Mouse (Mus musculus) embryonic facial prominence, embryonic 13.5 days (tissue): Measurements from ENCODE around the gene Atg13. TPM values are rescaled to one million over a fixed set of nuclear protein-coding genes. Genes with fewer than 3 reads are reported as not detected.

Experiments
- ATAC-seq: fragments of 200-750 bp; cut with Nextera tagmentation; 2 replicates; pipeline ENCODE4 v1.8.0; 2017; ENCODE audit warnings: low read depth; ENCODE audit not compliant: insufficient number of reproducible peaks, insufficient read depth, low FRiP score, low TSS enrichment
- H3K27ac ChIP-seq: fragments of 300-500 bp; sonication (generic); 2 replicates; pipeline ENCODE4 v1.5.1; 2015; ENCODE audit warnings: moderate library complexity, mild to moderate bottlenecking, inconsistent platforms
- H3K27me3 ChIP-seq: fragments of 300-500 bp; sonication (generic); 2 replicates; pipeline ENCODE4 v1.6.1; 2015; ENCODE audit warnings: mild to moderate bottlenecking, inconsistent platforms
- H3K36me3 ChIP-seq: fragments of 300-500 bp; sonication (generic); 2 replicates; pipeline ENCODE4 v1.6.1; 2015; ENCODE audit warnings: mild to moderate bottlenecking, inconsistent platforms
- H3K4me1 ChIP-seq: fragments of 300-500 bp; sonication (generic); 2 replicates; pipeline ENCODE4 v1.6.1; 2015; ENCODE audit warnings: inconsistent platforms
- H3K4me2 ChIP-seq: fragments of 300-500 bp; sonication (generic); 2 replicates; pipeline ENCODE4 v1.6.1; 2015; ENCODE audit warnings: moderate library complexity, mild to moderate bottlenecking, inconsistent platforms
- H3K4me3 ChIP-seq: fragments of 300-500 bp; sonication (generic); 2 replicates; pipeline ENCODE4 v1.5.1; 2015; ENCODE audit warnings: mild to moderate bottlenecking, inconsistent platforms
- H3K9ac ChIP-seq: fragments of 300-500 bp; sonication (generic); 2 replicates; pipeline ENCODE4 v1.6.1; 2015; ENCODE audit warnings: mild to moderate bottlenecking, inconsistent platforms
- H3K9me3 ChIP-seq: fragments of 300-500 bp; sonication (generic); 2 replicates; pipeline ENCODE4 v1.6.1; 2016; ENCODE audit warnings: inconsistent platforms
- WGBS: fragments of 180-500 bp; shearing (Covaris S2); methylation state at CpG from one replicate; pipeline ENCODE4 v1.1.7; 2015; ENCODE audit warnings: mixed read lengths; 5-methylcytosine and 5-hydroxymethylcytosine counted together
- polyA plus RNA-seq: library from polyadenylated mRNA; unstranded; fragments of >200 nt; fragmentation: Nextera tagmentation; extraction: Ambion mirVana; gene quantifications from 2 replicates; pipeline ENCODE4 v1.2.1, GENCODE M21; 2015

The Atg13 gene
- polyA plus RNA-seq, 1 experiment from 2014 or later, result 28.5 TPM

DNA sequence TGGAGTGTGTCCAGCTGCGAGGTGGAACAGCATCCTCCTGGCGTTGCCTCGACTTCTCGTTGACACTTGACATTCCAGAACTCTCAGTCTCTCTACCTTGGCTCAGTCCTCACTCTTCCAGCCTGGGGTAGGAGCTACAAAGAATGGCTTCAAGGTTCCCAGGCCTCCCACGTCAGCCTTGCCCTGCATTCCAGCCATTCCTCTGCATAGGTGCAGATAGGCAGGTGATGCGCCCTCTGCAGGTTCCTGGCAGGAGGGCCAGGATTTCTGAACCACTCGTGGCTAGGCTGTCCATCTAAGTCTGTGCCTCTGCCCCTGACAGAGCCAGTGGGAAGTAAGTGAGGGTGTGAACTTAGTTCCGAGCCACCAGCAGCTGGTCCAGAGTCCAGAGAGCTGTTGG is 53.6 kb downstream of the Atg13 start:
- peaks cover 86% of the 10 kb centered on the region for H3K36me3 ChIP-seq
- H3K4me2 ChIP-seq, result no peak overlapping the region
- no peak overlapping the region for H3K9ac ChIP-seq
- no peak overlapping the region for H3K27ac ChIP-seq
- H3K9me3 ChIP-seq, result no peaks in the 10 kb centered on the region
- no peak for ATAC-seq
- WGBS, result 68% methylated on average over 8 of the region's 8 CpGs
- no peaks in the 10 kb centered on the region for H3K27me3 ChIP-seq
- 0 out of 2 replicates have a peak, but pooled peaks cover 2% of the 10 kb centered on the region for H3K4me1 ChIP-seq
- H3K4me3 ChIP-seq, result no peak overlapping the region

DNA sequence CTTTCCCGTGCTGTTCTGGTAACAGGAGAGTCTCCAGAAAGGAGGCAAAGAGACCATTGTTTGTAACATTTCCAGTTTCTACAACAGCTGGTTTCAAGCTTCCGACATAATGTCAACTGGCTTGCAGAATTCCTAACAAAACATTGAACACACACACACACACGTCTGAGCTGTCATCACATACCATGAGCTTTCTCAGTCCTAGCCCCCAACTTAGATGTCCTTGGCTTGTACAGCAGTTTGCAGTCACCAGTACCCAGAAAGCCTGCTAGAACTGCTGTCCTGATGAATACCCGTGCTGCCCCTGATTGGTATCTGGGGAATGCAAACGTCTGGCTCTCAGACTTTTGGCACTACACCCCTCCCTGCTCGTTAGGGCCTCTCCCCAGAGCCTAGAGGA is 54.5 kb downstream of the Atg13 start:
- Histone ChIP-seq H3K27me3 (no peaks in the 10 kb centered on the region), H3K27ac (no peak overlapping the region), H3K4me2 (no peak overlapping the region), H3K9ac (no peak overlapping the region), H3K4me3 (no peak overlapping the region), H3K9me3 (no peaks in the 10 kb centered on the region), H3K4me1 (peaks cover 8% of the 10 kb centered on the region), H3K36me3 (peaks cover 77% of the 10 kb centered on the region)
- 70% methylated on average over 6 of the region's 6 CpGs for WGBS
- no peak for ATAC-seq

DNA sequence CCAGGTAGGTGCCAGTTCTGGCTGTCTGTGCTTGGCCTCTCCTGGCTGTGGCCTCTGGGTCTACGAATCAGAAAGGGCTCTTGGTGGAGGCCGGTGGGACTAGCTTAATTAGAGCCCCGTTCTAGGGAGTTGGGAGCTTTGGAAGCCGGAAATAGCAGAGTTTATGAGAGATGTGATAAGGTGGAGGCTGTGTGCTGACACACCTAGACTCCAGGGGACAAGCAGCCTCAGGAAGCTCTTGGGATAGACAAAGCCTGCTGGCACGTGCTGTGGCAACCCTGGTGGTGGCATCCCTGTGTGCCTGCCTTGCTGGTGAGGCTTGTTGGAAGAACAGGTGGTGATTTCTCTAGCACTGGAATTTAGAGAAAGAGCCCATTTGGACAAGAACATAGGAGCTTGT is 55.0 kb downstream of the Atg13 start:
- H3K9me3 ChIP-seq, result no peaks in the 10 kb centered on the region
- no peak for ATAC-seq
- 95% methylated on average over 5 of the region's 5 CpGs for WGBS
- no peak overlapping the region for H3K27ac ChIP-seq
- no peak overlapping the region for H3K9ac ChIP-seq
- H3K4me1 ChIP-seq, result peaks cover 11% of the 10 kb centered on the region
- H3K27me3 ChIP-seq, result no peaks in the 10 kb centered on the region
- H3K4me2 ChIP-seq, result no peak overlapping the region
- no peak overlapping the region for H3K4me3 ChIP-seq
- peaks cover 75% of the 10 kb centered on the region for H3K36me3 ChIP-seq

DNA sequence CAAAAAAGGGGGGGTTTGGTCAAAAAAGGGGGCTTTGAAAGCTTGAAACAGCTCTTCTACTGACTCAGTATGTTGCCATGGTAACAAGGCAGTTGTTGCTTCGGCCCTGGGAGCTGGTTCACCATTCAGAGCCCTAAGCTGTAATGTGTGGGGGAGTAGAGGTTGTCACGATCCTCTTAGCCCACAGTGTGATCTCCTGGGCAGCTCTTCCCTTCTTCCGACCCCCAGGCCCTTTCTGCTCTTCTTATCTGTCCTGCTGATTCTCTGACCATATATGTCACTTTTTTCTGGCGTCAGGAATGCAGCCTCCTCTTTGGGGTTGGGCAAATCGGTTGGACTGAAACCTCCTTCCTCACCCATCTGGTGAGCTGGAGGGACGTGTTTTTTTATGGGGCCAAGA is 57.5 kb downstream of the Atg13 start:
- WGBS, result 65% methylated on average over 6 of the region's 6 CpGs
- 0 out of 2 replicates have a peak overlapping the region, but pooled peaks have one; percentile 17 for H3K9ac ChIP-seq
- H3K4me1 ChIP-seq, result peaks cover 21% of the 10 kb centered on the region
- no peaks in the 10 kb centered on the region for H3K9me3 ChIP-seq
- ATAC-seq, result no peak
- H3K4me3 ChIP-seq, result no peak overlapping the region
- H3K36me3 ChIP-seq, result peaks cover 54% of the 10 kb centered on the region
- H3K27ac ChIP-seq, result no peak overlapping the region
- H3K27me3 ChIP-seq, result no peaks in the 10 kb centered on the region
- H3K4me2 ChIP-seq, result no peak overlapping the region

DNA sequence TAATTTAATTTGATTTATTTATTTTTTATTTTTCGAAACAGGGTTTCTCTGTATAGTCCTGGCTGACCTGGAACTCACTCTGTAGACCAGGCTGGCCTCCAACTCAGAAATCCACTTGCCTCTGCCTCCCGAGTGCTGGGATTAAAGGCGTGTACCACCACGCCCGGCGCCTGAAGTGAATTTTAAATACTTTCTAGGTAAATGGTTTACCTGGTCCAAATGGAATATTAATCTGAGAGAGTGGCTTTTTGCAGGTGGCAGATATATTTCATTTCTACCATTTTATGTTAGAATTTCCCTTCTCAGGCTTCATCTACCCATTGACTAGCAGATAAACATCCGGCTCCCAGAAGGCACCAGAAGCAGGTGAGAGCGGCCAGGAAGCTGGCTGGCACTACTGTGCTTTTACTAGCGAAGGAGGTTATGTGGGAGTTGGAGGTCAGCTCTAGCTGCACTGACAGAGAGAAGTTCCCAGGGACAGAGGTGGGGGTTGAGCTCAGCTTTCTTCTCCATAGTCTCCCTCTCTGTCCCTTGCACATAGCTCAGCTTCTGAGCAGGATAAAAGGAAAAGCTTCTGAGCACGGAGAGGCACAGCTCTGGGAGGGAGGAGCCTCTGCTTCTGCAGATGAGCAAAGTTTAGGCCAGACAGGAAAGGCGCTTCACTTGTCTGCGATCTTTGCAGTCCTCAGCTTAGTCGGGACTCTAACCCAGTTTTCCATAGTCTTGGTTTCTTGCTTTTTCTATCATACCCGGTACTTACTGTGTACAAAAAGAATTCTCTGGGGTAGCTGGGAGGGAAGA is 58.7 kb downstream of the Atg13 start:
- no peak overlapping the region for H3K4me2 ChIP-seq
- H3K9me3 ChIP-seq, result no peaks in the 10 kb centered on the region
- peaks cover 22% of the 10 kb centered on the region for H3K4me1 ChIP-seq
- H3K36me3 ChIP-seq, result peaks cover 54% of the 10 kb centered on the region
- WGBS, result 88% methylated on average over 14 of the region's 14 CpGs
- H3K4me3 ChIP-seq, result no peak overlapping the region
- no peak for ATAC-seq
- H3K27me3 ChIP-seq, result no peaks in the 10 kb centered on the region
- H3K27ac ChIP-seq, result no peak overlapping the region
- 0 out of 2 replicates have a peak overlapping the region, but pooled peaks have one; percentile 1 for H3K9ac ChIP-seq

DNA sequence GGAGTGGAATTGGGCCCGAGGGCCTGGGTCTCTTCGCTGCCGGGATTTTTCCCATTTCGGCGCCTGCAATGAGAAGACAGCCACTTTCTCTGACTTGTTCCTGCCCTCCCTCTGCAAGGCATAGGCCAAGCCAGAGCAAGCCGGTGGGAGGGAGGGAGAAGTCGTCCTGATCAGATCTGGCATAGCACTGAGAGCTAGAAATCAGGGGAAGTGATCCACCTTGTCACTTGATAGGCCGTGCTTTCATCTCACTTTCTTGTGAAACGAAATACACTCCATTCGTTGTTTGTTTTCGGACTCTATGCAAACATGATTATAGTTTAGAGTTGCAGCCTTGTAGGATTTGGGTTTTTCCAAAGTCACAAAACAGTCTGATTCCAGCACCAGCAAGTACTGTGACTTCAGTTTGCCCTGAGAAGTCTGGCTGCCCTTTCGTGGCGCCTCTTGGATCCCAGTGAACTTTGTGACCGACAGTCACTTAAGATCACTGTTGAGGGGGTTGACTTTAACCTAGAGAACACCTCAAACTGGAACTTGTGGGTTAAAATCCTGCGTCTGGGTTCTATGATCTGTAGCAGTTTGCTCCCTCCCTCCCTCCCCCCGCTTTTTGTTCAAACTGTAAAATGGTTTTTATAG is 59.9 kb downstream of the Atg13 start:
- Histone ChIP-seq H3K4me3 (peak overlapping the region; percentile 86), H3K4me2 (peak overlapping the region; percentile 94), H3K27ac (peak overlapping the region; percentile 89), H3K9ac (peak overlapping the region; percentile 94), H3K36me3 (peaks cover 54% of the 10 kb centered on the region), H3K27me3 (no peaks in the 10 kb centered on the region), H3K4me1 (peaks cover 22% of the 10 kb centered on the region), H3K9me3 (no peaks in the 10 kb centered on the region)
- ATAC-seq, result peak; percentile 43
- 10% methylated on average over 16 of the region's 16 CpGs for WGBS

DNA sequence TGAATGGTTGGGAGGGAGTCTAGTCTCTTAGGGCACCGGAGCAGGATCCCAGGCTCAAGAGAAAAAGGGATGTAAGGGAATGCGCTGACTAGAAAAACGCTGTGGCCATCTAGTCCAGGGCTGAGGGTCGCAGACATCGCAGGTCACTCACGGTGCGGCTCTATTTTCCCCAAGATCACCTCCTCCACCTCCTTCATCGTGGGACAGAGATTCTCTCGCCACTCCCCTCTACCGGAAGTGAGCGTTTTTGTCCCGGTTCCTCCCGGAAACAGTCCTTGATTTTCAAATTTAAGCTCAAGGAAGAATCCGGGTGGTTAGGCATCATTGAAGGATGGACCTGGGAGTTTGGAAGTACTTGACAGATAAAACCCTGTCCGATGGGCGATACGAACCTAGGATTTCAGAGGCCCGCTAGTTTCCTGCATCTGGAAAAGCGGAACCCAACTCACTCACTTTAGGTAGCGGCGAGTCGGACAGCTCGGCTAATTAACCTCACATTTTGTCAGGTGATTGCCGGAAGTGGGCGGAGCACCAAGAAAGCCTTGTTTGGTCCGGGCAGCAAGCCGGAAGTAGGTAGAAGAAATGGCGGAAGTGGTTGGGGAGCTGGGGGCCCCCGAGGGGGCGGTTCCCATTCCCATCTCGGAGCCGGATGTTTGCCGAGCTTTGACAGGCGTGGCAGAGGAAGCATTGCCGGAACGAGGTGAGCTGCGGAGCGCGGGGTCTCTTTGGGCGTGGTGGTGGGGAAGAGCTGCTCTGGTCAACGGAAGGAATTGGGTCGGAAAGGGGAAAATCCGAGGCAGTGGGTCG is 60.6 kb downstream of the Atg13 start, which contains the start of the genes Zfp408 and Arhgap1:
Gene Zfp408 (minus strand): TSS at position 239 of the 807 bp plus-strand sequence.
Gene Arhgap1 (plus strand): TSS at position 308 of the 807 bp plus-strand sequence.
- WGBS, result under 1% methylated on average over 44 of the region's 44 CpGs
- Histone ChIP-seq H3K4me2 (peak within 1 kb of the TSS; percentile 94), H3K4me3 (peak within 1 kb of the TSS; percentile 86), H3K4me1 (peaks cover 22% of the 10 kb centered on the region), H3K9me3 (no peaks in the 10 kb centered on the region), H3K27ac (peak within 1 kb of the TSS; percentile 94), H3K27me3 (no peaks in the 10 kb centered on the region), H3K36me3 (peaks cover 54% of the 10 kb centered on the region), H3K9ac (peak within 1 kb of the TSS; percentile 94)
- peak; percentile 91 for ATAC-seq

DNA sequence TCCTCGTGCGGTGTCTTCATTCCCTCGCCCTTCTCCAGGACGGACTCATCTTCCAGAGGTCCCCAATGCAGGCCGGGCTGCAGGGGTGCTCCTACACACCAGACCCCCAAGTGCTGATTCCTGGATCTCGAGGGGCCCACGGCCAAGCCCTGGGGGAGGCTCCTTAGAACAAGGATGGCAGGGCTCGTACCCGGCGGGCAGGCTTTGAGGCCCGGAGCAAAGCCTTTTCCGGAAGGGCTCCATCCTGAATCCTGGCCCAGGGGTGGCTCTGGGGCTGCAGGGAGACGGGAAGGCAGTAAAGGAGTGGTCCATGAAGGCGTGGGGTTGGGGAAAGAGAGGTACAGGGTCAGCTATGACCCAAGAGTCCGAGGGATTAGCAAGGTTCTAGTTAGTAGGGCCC is 61.2 kb downstream of the Atg13 start:
- peaks cover 54% of the 10 kb centered on the region for H3K36me3 ChIP-seq

DNA sequence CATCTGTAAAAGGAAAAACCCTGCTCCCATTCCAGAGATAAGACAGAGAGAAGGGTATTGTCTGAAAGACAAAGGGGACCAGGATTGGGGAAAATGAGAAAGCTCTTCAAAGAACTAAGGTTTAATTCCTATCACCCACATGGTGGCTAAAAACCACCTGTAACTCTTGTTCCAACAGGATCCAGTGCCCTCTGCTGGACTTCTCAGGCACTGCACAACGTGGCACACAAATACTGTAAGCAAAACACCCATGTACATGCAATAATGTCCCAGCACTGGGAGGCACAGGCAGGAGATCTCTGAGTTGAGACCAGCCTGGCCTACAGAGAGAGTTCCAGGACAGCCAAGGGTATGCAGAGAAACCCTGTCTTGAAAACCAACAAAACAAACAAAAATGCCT is 63.6 kb downstream of the Atg13 start:
- H3K9ac ChIP-seq, result no peak overlapping the region
- no peak overlapping the region for H3K27ac ChIP-seq
- H3K9me3 ChIP-seq, result no peaks in the 10 kb centered on the region
- 29% methylated on average over 1 of the region's 1 CpGs for WGBS
- H3K4me1 ChIP-seq, result peaks cover 20% of the 10 kb centered on the region
- peaks cover 61% of the 10 kb centered on the region for H3K36me3 ChIP-seq
- H3K4me2 ChIP-seq, result no peak overlapping the region
- H3K4me3 ChIP-seq, result no peak overlapping the region
- no peaks in the 10 kb centered on the region for H3K27me3 ChIP-seq
- ATAC-seq, result no peak

More for the DNA sequence above, 61.2 kb downstream of the Atg13 start:
- 2% methylated on average over 15 of the region's 15 CpGs for WGBS
- H3K4me1 ChIP-seq, result peaks cover 22% of the 10 kb centered on the region
- peak overlapping the region; percentile 94 for H3K9ac ChIP-seq
- H3K4me3 ChIP-seq, result peak overlapping the region; percentile 86
- peak overlapping the region; percentile 94 for H3K27ac ChIP-seq
- no peaks in the 10 kb centered on the region for H3K9me3 ChIP-seq
- no peak for ATAC-seq
- H3K27me3 ChIP-seq, result no peaks in the 10 kb centered on the region
- peak overlapping the region; percentile 94 for H3K4me2 ChIP-seq

DNA sequence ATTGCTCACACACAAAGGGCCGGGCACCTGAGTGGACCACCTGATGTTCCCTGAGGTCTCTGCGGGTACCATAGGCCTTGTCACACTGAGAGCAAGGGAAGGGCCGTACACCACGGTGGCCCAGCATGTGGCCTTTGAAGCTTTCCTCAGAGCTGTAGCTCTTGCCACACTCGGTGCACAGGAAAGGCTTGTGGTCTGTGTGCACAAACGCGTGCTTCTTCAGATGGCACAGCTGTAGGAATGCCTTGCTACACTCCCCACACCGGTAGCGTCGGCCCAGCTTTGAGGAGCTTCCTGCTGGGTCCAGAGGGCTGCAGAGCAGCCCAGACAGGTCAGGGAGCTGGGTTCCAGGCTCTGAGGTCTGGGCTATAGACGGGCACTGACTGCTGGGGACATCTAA is 64.6 kb downstream of the Atg13 start:
- no peak overlapping the region for H3K27ac ChIP-seq
- H3K27me3 ChIP-seq, result no peaks in the 10 kb centered on the region
- no peak for ATAC-seq
- 95% methylated on average over 11 of the region's 11 CpGs for WGBS
- peaks cover 61% of the 10 kb centered on the region for H3K36me3 ChIP-seq
- peaks cover 14% of the 10 kb centered on the region for H3K4me1 ChIP-seq
- no peak overlapping the region for H3K4me2 ChIP-seq
- H3K9ac ChIP-seq, result no peak overlapping the region
- H3K4me3 ChIP-seq, result no peak overlapping the region
- no peaks in the 10 kb centered on the region for H3K9me3 ChIP-seq

DNA sequence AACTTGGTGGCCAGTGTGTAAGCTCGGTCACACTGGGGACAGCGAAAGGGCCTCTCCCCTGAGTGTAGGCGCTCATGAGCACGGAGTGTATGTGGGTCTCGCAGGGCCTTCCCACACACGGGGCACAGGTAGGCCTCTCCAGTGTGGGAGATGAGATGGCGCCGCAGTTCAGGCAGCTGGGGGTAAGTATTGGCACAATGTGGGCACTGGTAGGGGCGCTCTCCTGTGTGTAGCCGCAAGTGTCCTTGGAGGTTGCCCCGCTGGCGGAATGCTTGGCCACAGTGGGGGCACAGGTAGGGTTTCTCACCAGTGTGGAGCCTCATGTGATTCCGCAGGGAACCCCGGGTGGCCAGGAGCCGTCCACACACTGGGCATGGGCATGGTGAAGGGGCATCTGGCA is 65.0 kb downstream of the Atg13 start:
- H3K4me1 ChIP-seq, result peaks cover 11% of the 10 kb centered on the region
- H3K9me3 ChIP-seq, result no peaks in the 10 kb centered on the region
- no peak overlapping the region for H3K4me2 ChIP-seq
- peaks cover 61% of the 10 kb centered on the region for H3K36me3 ChIP-seq
- no peak for ATAC-seq
- 97% methylated on average over 15 of the region's 15 CpGs for WGBS
- H3K4me3 ChIP-seq, result no peak overlapping the region
- H3K27me3 ChIP-seq, result no peaks in the 10 kb centered on the region
- H3K27ac ChIP-seq, result no peak overlapping the region
- no peak overlapping the region for H3K9ac ChIP-seq
